Mouse (Mus musculus) gastrocnemius, postnatal 25 days (tissue): Measurements from ENCODE around the gene Ano10. TPM values are rescaled to one million over a fixed set of nuclear protein-coding genes. Genes with fewer than 3 reads are reported as not detected.

Source experiments
- DNase-seq: peaks from one replicate; pipeline ENCODE4 v3.0.0; 2022
- total RNA-seq, 2 experiments: library from RNA; stranded (reverse); gene quantifications; 1 replicate in 1 of 2; 2 replicates in 1 of 2; pipeline ENCODE4 v1.2.3; 2021

Gene Ano10
- total RNA-seq, 2 experiments from 2014 or later: 36.6 to 43.5 TPM

- no peak for DNase-seq
These were observed 137.7 kb downstream of the Ano10 start for GRCm38 (mm10) chr9:122156389-122157078.

DNA sequence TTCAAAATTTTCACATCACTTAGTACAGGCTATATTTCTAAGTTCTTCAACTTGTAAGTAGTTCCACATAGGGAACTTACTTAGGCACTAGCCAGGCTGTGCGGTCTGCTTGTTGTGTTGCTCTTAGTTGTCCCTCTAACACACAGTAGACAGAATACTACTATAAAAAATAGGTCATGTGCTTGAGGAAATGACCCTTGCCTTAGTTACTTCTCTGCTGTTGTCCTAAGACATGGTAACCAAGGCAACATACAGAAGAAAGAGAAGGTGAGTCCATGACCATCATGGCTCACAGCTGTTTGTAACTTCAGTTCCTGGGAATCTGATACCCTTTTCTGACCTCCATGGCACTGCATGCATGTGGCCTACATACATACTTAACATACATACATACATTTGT, 139.0 kb downstream of the Ano10 start:
- no peak for DNase-seq

DNA sequence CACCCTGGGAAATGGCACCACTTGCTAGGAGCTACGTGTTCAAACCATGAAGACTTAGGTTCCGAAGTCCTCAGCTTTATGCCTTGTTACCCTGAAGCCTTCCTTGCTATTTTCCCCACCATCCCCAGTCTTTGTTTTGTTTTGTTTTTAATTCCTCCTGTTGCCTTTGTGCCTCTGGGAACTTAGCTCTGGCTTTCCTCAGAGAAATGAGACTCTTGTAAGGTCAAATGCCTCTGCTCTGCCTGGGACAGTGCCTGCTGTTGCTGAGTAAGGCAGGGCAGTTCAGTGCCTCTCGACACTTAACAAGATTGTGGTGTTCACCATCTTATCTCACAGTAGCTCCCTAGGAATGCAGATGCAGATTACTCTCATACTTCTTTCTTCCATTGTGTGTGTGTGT, 140.8 kb downstream of the Ano10 start:
- DNase-seq: no peak

GRCm38 (mm10) chr9:122152501-122152900, 141.7 kb downstream of the Ano10 start:
- no peak for DNase-seq

GRCm38 (mm10) chr9:122152063-122152462, 142.2 kb downstream of the Ano10 start:
- DNase-seq: no peak

GRCm38 (mm10) chr9:122149997-122150826, 144.0 kb downstream of the Ano10 start:
- no peak for DNase-seq

DNA sequence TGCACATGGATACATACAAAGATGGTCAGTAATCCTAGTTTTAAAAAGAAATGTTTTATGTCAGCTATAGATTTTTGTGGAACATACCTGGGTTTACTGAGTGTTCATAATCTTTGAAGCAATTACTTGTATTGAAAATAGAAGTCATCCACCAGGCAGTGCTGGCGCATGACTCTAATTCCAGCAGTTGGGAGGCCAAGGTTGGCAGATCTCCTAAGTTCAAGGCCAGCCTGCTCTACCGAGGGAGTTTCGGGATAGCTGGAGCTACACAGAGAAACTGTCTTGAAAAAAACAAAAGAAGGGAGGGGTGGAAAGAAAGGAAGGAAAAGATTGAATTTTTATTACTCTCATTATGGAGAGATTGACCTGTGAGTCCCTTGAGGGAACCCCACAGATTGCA, 145.9 kb downstream of the Ano10 start:
- DNase-seq: no peak

DNA sequence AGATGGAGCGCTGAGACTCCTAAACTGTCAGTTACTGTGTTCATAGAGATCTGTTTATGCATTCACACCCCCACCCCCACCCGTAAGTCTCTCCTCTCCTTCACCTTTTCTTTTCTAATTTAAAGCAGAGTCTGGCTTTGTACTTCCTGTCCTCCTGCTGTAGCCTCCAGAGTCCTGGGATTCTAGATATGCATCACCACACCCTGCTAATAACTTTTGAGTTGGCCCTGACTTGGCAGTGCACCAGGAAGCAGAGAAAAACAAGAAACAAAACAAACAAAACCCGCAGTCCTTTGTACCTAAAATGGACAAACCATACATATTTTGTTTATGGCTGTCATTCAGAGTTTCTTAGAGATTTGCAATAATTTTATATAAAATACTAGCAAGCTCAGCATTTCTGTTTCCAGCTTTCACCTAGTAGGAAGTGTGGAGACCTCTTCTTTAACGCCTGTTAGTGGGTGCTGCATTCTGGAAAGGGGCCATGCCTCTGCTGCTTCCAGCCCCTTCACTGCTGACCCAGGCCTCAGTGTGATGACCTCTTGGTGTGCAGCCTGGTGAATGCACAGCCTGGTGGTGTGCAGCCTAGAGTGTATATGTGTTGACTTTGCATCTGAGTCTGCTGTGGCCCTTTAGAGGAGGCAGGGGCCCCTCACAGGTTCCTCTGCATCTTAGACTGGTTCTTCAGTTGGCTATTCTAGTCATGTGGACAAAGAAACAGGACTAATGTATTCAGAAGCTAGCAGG, 147.9 kb downstream of the Ano10 start:
- no peak for DNase-seq

DNA sequence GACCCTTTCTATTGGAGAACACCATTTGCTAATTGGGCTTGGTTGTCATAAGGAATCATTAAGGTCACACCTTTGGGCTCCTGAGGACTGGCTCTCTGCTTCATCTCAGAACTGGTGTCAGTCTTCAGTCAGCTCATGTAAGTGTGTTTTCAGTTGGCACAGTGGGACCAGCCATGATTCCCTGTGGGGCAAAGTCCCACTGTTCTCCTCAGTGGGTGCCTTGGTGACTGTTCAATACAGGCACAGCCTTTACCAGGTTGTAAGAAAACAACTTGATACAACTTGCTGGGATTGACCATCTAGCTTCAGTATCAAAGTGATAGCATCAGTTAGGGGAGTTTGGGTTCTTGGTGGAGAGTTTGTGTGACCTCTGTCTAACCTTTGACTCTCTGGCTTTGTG, 148.5 kb downstream of the Ano10 start:
- DNase-seq: no peak

- no peak for DNase-seq
These were observed 149.4 kb downstream of the Ano10 start for GRCm38 (mm10) chr9:122144776-122145175.

DNA sequence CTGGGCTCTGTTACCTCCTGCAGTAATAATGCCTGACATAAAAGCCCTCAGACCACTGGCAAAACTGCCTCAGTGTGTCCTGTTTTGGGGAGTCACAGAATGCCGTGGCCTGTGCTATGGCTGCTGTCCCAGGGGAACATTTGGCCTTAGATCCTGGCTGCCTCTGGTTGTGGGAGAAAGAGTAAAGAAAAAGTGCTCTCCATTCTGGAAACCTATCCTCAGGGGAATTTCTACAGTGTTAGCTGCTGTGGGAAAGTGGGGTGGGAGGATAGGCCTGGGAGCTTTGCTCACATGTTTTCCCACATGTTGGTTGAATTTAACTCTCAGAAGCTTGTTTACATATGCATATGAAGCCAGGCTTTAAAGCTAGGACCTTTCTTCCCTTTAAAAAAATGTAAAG, 151.0 kb downstream of the Ano10 start:
- no peak for DNase-seq

DNA sequence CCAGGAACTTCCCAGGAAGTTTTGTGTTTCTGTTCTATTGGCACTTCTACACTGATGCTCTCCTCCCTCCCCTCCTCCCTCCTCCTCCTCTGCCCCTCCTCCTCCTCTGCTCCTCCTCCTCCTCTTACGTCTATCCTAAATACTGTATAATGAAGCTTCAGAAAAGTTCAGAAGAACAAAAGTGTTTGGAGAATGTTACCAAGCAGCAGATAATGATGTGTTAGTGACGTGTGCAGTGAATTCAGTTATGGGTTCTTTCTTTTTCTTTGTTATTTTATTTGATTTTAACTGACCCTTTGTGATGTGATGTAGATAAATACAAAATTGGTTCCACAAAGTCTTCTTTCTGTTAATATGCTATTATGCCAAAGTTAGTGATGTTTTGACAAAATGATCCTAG, 155.0 kb downstream of the Ano10 start:
- DNase-seq: no peak

- DNase-seq: no peak
These were observed 155.7 kb downstream of the Ano10 start for GRCm38 (mm10) chr9:122138371-122139029.

GRCm38 (mm10) chr9:122137960-122138359, 156.3 kb downstream of the Ano10 start:
- DNase-seq: no peak

DNA sequence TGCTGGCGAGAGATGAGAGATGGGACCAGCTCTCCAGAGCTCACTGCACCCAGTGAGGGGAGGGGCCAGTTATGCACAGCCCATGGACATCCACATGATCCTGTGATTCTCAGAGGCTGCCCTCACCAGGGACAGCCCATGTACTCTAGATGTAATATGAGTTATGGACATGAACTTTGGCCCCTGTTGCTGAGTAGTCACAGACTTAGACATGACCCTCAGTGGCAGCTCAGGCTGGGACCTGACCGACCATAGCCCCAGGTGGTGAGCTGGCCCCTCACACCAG, 158.4 kb downstream of the Ano10 start:
- no peak for DNase-seq

- no peak for DNase-seq
These were observed 158.9 kb downstream of the Ano10 start for GRCm38 (mm10) chr9:122135095-122135884.

DNA sequence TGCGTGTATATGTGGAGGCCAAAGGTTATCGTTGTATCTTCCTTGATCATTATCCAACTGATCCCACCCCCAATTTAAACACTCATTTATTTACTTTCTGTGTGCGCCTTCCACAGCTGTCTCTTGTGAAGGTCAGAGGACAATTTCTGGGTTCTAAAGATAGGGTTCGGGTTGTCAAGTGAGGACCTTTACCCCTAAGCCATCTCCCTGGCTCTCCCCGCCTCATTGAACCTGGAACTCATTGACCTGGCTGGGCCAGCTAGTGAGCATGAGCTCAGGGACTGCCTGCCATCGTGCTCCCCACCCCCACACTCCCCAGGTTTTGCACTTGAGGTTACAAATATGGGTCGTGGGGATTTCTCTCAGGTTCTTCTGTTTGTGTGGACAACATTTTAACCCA, 162.1 kb downstream of the Ano10 start:
- DNase-seq: no peak

GRCm38 (mm10) chr9:122130666-122131065, 163.6 kb downstream of the Ano10 start:
- DNase-seq: no peak

DNA sequence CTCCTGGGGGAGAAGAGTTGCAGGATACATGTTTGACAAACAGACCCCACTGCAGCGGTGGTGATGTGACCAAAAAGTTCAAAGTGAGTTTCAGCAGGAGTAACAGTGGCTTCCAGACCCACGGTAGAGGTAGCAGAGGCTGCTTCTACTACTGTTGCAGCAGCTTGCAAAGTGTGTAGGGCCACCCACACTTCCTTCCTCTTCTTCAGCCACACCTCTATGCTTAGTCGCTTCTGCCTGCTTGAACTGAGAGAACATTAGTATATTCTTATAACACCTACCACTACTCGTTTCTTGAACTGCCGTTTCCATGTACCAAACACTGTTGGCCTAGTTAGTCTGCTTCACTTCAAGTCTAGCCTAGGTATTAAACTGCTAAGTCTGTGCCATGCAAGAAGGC, 165.5 kb downstream of the Ano10 start:
- no peak for DNase-seq

DNA sequence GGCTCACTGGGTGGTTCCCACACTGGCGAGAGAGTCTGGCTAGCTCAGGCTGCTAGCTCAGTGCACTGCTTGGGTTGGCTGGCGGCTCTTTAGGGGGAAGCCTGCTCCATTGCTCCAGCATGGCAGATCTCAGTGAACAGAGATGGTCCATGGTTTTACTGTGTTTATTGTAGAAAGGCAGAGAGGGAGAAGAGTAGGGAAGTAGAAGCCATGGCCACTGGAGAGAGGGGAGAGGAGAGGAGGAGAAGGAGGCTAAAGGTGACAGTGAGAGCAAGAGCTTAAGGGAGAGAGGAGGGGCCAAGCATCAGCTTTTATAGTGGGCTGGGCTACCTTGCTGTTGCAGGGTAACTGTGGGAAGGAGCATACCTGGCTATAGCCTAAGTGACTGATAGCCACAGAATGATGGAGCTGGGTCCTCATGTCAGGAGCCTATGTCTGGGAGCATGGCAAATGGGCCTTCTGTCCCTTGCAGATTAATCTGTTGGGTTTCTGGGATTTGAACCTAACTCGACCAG, 166.9 kb downstream of the Ano10 start:
- no peak for DNase-seq

- no peak for DNase-seq
These were observed 167.4 kb downstream of the Ano10 start for GRCm38 (mm10) chr9:122126790-122127189.
